Mouse (Mus musculus) lung, postnatal 0 days (tissue): ENCODE data around the gene Chrng.

Experiments used
- CTCF ChIP-seq: IDR thresholded peaks from 2 replicates; pipeline ENCODE4 v1.5.1; 2016; ENCODE audit warnings: antibody characterized with exemption, mild to moderate bottlenecking
- EP300 ChIP-seq: IDR thresholded peaks from 2 replicates; pipeline ENCODE4 v1.6.1; 2016; ENCODE audit warnings: antibody characterized with exemption, mild to moderate bottlenecking, control low read depth

GRCm38 (mm10) chr1:87230606-87231005 lies 26.1 kb downstream of the Chrng start:
- TF ChIP-seq CTCF (no peak), EP300 (no peak)
